Mouse (Mus musculus): ENCODE data around the gene Washc3. TPM values are rescaled to one million over a fixed set of nuclear protein-coding genes. Genes with fewer than 3 reads are reported as not detected.

The Washc3 gene
- polyA plus RNA-seq (2014; fragmentation: Nextera tagmentation; extraction: Ambion mirVana) = 38.7 and 46.2 TPM in 2 replicates

DNA sequence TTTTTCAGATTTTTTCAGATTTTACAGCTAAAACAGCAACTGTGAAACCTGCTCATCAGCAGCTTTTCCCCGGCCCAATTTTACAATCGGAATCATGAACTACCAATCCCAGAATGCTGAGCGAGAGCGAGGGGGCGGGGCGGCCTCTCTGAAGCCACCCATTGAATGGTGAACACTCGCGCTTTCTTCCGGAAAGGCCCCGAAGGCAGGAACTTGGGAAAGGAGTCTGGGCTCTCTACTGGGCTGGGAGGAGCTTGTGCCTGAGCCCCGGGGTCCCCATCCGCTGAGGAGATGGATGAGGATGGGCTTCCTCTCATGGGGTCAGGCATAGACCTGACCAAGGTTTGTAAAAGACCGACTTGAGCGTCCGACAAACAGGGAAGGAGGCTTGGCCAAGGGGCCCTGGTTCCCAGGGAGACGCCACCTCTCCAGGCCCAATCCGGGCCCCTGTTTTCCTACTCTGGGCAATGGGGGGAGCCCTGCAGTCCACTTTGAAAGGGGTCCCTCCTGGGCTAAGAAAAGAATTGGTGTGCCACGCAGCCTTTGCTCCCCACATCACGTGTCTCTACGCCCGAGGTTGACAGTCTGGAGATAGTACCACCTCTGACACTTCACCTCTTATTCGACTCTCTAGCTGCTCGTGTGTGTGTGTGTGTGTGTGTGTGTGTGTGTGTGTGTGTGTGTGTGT lies at the start of gene Washc3:
Gene Washc3 (plus strand): TSS at position 143 of the 688 bp plus-strand sequence.
- H3K27ac ChIP-seq (ENCODE audit: low read depth, low read length) = 0 out of 2 replicates have a peak within 1 kb of the TSS, but pooled peaks have one; percentile 47
- WGBS = 2% methylated on average over 22 of the region's 23 CpGs
- peak within 1 kb of the TSS; percentile 63 for H3K4me2 ChIP-seq (ENCODE audit: low read depth, low read length, severe bottlenecking)
- no peaks in the 10 kb centered on the region for H3K9me3 ChIP-seq (ENCODE audit: control insufficient read depth, low read length)
- DNase-seq (ENCODE audit: low spot score) (peak; percentile 94), ATAC-seq (replicated peaks; ENCODE audit: low FRiP score) (peak; percentile 99)
- no peaks in the 10 kb centered on the region for H3K27me3 ChIP-seq (ENCODE audit: control insufficient read depth, insufficient read depth, low read length)
- H3K9ac ChIP-seq (ENCODE audit: low read length) = peak within 1 kb of the TSS; percentile 73
- peak within 1 kb of the TSS; percentile 53 for H3K4me3 ChIP-seq (ENCODE audit: low read depth, low read length)
- H3K4me1 ChIP-seq (replicated peaks; ENCODE audit: control insufficient read depth, insufficient read depth, low read length) = no peaks in the 10 kb centered on the region
- no peaks in the 10 kb centered on the region for H3K36me3 ChIP-seq (ENCODE audit: control insufficient read depth, insufficient read depth, low read length)

DNA sequence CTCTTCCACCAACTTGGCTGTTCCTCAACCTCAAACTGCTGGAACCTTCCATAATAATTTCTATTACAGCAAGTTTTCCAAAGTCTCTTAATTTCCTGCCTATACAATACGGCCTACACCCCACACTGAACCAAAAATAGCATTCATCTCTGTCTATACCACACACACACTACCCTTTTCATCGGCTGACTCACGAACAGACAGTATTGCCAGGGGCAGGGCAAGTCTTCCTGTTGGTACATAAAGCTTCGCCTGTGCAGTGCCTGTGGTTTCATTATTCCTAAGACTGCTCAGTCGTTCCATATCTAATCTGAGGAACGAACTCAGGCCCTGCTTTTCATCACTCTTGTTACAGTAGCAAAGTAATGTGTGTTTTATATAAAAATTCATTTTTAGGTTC lies 49.2 kb upstream of the Washc3 start:
- Histone ChIP-seq H3K9ac (ENCODE audit: low read length) (no peak overlapping the region), H3K4me3 (ENCODE audit: low read depth, low read length) (no peak overlapping the region), H3K4me1 (replicated peaks; ENCODE audit: control insufficient read depth, insufficient read depth, low read length) (no peaks in the 10 kb centered on the region; the same call in 1 of the 2 replicates), H3K27me3 (ENCODE audit: control insufficient read depth, insufficient read depth, low read length) (no peaks in the 10 kb centered on the region), H3K9me3 (ENCODE audit: control insufficient read depth, low read length) (no peaks in the 10 kb centered on the region), H3K36me3 (ENCODE audit: control insufficient read depth, insufficient read depth, low read length) (peaks cover 5% of the 10 kb centered on the region; the same call in 1 of the 2 replicates), H3K27ac (ENCODE audit: low read depth, low read length) (no peak overlapping the region), H3K4me2 (ENCODE audit: low read depth, low read length, severe bottlenecking) (no peak overlapping the region)
- 83% methylated on average over 6 of the region's 6 CpGs for WGBS
- no peak for ATAC-seq (replicated peaks; ENCODE audit: low FRiP score)
- no peak for DNase-seq (ENCODE audit: low spot score)

DNA sequence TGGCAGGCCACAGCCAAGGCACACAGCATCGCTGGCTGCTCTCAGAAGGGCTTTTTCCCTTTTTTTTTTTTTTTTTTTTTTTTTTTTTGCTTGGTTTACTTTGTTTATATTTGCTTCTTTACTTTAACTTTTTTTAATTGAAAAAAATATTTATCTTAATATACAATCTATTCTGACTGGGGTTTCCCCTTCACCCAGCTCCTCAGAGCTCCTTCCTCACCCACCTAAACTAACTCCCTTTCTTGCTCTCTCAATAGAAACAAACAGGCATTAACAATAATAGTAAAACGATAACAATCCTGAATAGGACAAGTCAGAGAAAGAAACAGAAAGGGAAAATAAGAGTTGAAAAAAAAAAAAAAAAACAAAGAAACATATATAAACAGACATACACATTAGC lies 38.8 kb upstream of the Washc3 start:
- no peaks in the 10 kb centered on the region for H3K9me3 ChIP-seq (ENCODE audit: control insufficient read depth, low read length)
- no peaks in the 10 kb centered on the region for H3K27me3 ChIP-seq (ENCODE audit: control insufficient read depth, insufficient read depth, low read length)
- no peaks in the 10 kb centered on the region for H3K4me1 ChIP-seq (replicated peaks; ENCODE audit: control insufficient read depth, insufficient read depth, low read length)
- no peak overlapping the region for H3K9ac ChIP-seq (ENCODE audit: low read length)
- DNase-seq (ENCODE audit: low spot score) (no peak), ATAC-seq (replicated peaks; ENCODE audit: low FRiP score) (no peak)
- no peaks in the 10 kb centered on the region for H3K36me3 ChIP-seq (ENCODE audit: control insufficient read depth, insufficient read depth, low read length)
- no peak overlapping the region for H3K4me2 ChIP-seq (ENCODE audit: low read depth, low read length, severe bottlenecking)
- H3K27ac ChIP-seq (ENCODE audit: low read depth, low read length) = no peak overlapping the region
- 96% methylated on average over 2 of the region's 2 CpGs for WGBS
- H3K4me3 ChIP-seq (ENCODE audit: low read depth, low read length) = no peak overlapping the region

DNA sequence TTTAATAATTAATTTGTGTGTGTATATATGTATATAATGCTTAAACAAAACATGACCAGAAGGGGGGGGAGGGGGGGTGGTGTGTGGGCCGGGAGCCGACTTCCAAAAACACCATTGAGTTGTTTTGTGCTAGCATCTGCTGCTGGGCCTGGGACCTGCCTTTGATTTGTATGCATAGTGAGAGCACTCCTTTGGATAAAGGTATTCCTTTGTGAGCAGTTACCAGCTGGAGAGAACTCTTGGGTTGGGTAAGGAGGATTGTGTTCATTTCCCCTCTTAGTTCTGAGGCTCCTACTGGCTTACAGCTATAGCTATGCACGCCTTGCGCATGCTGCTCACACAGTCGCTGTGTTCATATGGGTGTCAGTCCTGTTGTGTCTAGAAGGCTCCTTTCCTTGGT lies 38.2 kb upstream of the Washc3 start:
- no peaks in the 10 kb centered on the region for H3K4me1 ChIP-seq (replicated peaks; ENCODE audit: control insufficient read depth, insufficient read depth, low read length)
- DNase-seq (ENCODE audit: low spot score) (no peak), ATAC-seq (replicated peaks; ENCODE audit: low FRiP score) (no peak)
- H3K9ac ChIP-seq (ENCODE audit: low read length) = no peak overlapping the region
- H3K9me3 ChIP-seq (ENCODE audit: control insufficient read depth, low read length) = no peaks in the 10 kb centered on the region
- no peaks in the 10 kb centered on the region for H3K36me3 ChIP-seq (ENCODE audit: control insufficient read depth, insufficient read depth, low read length)
- 84% methylated on average over 5 of the region's 5 CpGs for WGBS
- H3K27ac ChIP-seq (ENCODE audit: low read depth, low read length) = no peak overlapping the region
- no peak overlapping the region for H3K4me3 ChIP-seq (ENCODE audit: low read depth, low read length)
- no peaks in the 10 kb centered on the region for H3K27me3 ChIP-seq (ENCODE audit: control insufficient read depth, insufficient read depth, low read length)
- no peak overlapping the region for H3K4me2 ChIP-seq (ENCODE audit: low read depth, low read length, severe bottlenecking)

DNA sequence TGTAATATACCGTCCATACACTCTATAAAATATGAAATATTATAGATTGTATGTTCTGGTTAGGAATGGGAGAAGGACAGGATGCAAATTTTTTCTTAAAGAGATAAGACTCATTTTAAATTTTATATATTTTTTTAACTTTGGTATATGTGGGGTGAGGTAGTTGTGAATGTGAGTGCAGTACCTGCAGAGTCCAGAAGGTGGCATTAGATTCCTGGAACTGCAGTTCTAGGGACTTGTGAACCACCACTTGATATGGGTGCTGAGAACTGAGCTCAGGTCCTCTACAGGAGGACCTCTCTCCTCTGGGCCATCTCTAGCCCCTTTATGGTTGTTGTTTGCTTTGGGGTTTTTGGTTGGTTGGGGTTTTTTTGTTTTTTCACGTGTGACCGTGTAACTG lies 34.7 kb upstream of the Washc3 start:
- Histone ChIP-seq H3K27me3 (ENCODE audit: control insufficient read depth, insufficient read depth, low read length) (no peaks in the 10 kb centered on the region), H3K36me3 (ENCODE audit: control insufficient read depth, insufficient read depth, low read length) (no peaks in the 10 kb centered on the region), H3K9ac (ENCODE audit: low read length) (no peak overlapping the region), H3K4me3 (ENCODE audit: low read depth, low read length) (no peak overlapping the region), H3K4me1 (replicated peaks; ENCODE audit: control insufficient read depth, insufficient read depth, low read length) (no peaks in the 10 kb centered on the region), H3K4me2 (ENCODE audit: low read depth, low read length, severe bottlenecking) (no peak overlapping the region), H3K27ac (ENCODE audit: low read depth, low read length) (no peak overlapping the region), H3K9me3 (ENCODE audit: control insufficient read depth, low read length) (no peaks in the 10 kb centered on the region)
- WGBS = 97% methylated on average over 3 of the region's 3 CpGs
- DNase-seq (ENCODE audit: low spot score) (no peak), ATAC-seq (replicated peaks; ENCODE audit: low FRiP score) (no peak)

DNA sequence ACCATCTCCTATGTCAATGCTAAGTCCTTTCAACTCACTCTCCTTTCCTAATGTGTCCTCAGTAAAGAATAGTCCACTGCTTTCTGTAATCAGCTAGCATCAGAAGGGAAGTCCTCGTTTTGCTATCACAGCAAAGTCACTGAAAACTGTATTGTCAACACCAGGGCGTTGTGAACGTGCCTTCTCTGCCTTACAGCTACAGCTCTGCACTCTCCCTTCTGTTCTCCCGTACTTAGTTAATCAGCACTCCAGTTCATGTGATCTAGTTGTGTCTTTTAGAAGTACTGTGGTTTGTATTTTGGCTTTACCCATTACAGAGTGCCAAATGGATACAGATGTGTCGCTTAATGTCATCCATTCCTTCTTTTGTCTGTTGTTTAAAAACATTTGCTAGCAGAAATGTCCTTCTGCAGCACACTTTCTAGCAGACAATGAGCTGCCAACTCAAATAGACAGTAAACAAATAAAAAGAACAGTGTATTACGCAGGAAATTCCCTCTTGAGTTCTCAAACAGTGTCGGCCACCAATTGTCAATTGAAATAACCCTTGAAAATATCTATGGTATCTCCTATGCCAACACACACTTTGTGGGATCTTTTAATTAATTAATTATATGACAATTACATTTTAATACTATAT lies 33.3 kb upstream of the Washc3 start:
- Histone ChIP-seq H3K36me3 (ENCODE audit: control insufficient read depth, insufficient read depth, low read length) (no peaks in the 10 kb centered on the region), H3K27me3 (ENCODE audit: control insufficient read depth, insufficient read depth, low read length) (no peaks in the 10 kb centered on the region), H3K4me2 (ENCODE audit: low read depth, low read length, severe bottlenecking) (no peak overlapping the region), H3K4me3 (ENCODE audit: low read depth, low read length) (no peak overlapping the region), H3K4me1 (replicated peaks; ENCODE audit: control insufficient read depth, insufficient read depth, low read length) (no peaks in the 10 kb centered on the region), H3K9me3 (ENCODE audit: control insufficient read depth, low read length) (no peaks in the 10 kb centered on the region), H3K27ac (ENCODE audit: low read depth, low read length) (no peak overlapping the region), H3K9ac (ENCODE audit: low read length) (no peak overlapping the region)
- DNase-seq (ENCODE audit: low spot score) (no peak), ATAC-seq (replicated peaks; ENCODE audit: low FRiP score) (no peak)
- 89% methylated on average over 7 of the region's 7 CpGs for WGBS

DNA sequence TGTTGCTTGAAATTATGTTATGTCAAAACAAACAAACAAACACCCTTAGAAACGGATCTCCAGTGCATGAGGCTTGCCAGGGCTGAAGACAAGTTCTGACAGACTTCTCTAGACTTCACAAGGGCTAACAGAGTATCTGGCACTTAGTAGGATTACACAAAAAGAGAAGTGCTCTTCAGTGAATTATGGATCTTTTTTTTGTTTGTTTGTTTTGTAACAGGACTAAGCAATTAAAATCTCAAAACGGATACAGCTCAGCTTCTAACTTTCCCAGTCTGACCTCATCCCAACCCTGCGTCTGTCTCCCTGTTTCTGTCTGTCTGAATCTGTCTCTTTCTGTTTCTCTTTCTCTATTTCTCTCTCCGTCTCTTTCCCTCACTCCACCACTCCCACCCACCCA lies 352 bp upstream of the Washc3 start:
- H3K9ac ChIP-seq (ENCODE audit: low read length) = peak overlapping the region; percentile 39

DNA sequence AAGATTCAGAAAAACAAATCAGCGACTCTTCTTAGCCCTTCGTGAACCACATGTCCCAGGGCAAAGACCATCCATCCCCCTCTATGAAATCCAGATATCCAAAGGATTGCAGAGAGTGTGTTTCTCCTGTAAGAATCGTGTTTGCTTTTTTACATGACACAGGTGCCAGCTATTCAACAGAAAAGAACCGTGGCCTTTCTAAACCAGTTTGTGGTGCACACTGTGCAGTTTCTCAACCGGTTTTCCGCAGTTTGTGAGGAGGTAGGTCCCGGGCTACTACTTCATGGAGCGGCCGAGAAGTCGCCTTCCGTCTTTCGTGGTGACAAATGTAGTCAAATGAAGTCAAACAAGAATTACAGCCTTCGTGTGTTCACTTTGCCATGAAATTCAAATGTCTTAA lies 757 bp downstream of the Washc3 start:
- H3K9me3 ChIP-seq (ENCODE audit: control insufficient read depth, low read length) = no peaks in the 10 kb centered on the region
- H3K4me2 ChIP-seq (ENCODE audit: low read depth, low read length, severe bottlenecking) = peak overlapping the region; percentile 63
- ATAC-seq (replicated peaks; ENCODE audit: low FRiP score) = 0 out of 2 replicates have a peak, but pooled peaks have one; percentile 4
- H3K4me3 ChIP-seq (ENCODE audit: low read depth, low read length) = peak overlapping the region; percentile 53
- H3K9ac ChIP-seq (ENCODE audit: low read length) = peak overlapping the region; percentile 73
- no peaks in the 10 kb centered on the region for H3K36me3 ChIP-seq (ENCODE audit: control insufficient read depth, insufficient read depth, low read length)
- H3K4me1 ChIP-seq (replicated peaks; ENCODE audit: control insufficient read depth, insufficient read depth, low read length) = no peaks in the 10 kb centered on the region
- no peak overlapping the region for H3K27ac ChIP-seq (ENCODE audit: low read depth, low read length)
- 78% methylated on average over 13 of the region's 13 CpGs for WGBS
- H3K27me3 ChIP-seq (ENCODE audit: control insufficient read depth, insufficient read depth, low read length) = no peaks in the 10 kb centered on the region
- DNase-seq (ENCODE audit: low spot score) = no peak

More for the DNA sequence above, 352 bp upstream of the Washc3 start:
- WGBS = 18% methylated on average over 4 of the region's 4 CpGs
- Histone ChIP-seq H3K4me2 (ENCODE audit: low read depth, low read length, severe bottlenecking) (peak overlapping the region; percentile 63; the same call in 1 of the 2 replicates), H3K9me3 (ENCODE audit: control insufficient read depth, low read length) (no peaks in the 10 kb centered on the region), H3K27ac (ENCODE audit: low read depth, low read length) (no peak overlapping the region), H3K27me3 (ENCODE audit: control insufficient read depth, insufficient read depth, low read length) (no peaks in the 10 kb centered on the region), H3K36me3 (ENCODE audit: control insufficient read depth, insufficient read depth, low read length) (no peaks in the 10 kb centered on the region), H3K4me3 (ENCODE audit: low read depth, low read length) (peak overlapping the region; percentile 53), H3K4me1 (replicated peaks; ENCODE audit: control insufficient read depth, insufficient read depth, low read length) (no peaks in the 10 kb centered on the region)
- DNase-seq (ENCODE audit: low spot score) = no peak
- ATAC-seq (replicated peaks; ENCODE audit: low FRiP score) = peak; percentile 67
